Mouse (Mus musculus): ENCODE results near the gene Stum. TPM values are rescaled to one million over a fixed set of nuclear protein-coding genes. Genes with fewer than 3 reads are reported as not detected.

Gene Stum
- polyA plus RNA-seq, 1 experiment from 2014 or later: 0.11 TPM

GRCm38 (mm10) chr1:180504899-180505298 lies 21.6 kb upstream of the Stum start:
- no peak overlapping the region for H3K4me2 ChIP-seq
- 77% methylated on average over 5 of the region's 5 CpGs for WGBS (ENCODE audit: insufficient replicate concordance)
- H3K27ac ChIP-seq (ENCODE audit: low read depth, low read length): no peak overlapping the region
- no peak overlapping the region for H3K9ac ChIP-seq (ENCODE audit: low read depth, low read length)
- H3K4me1 ChIP-seq (ENCODE audit: control insufficient read depth, insufficient read depth, low read length): no peaks in the 10 kb centered on the region
- no peak overlapping the region for H3K4me3 ChIP-seq (ENCODE audit: low read depth, low read length)
- ATAC-seq (replicated peaks; ENCODE audit: insufficient number of reproducible peaks, low FRiP score, low TSS enrichment): no peak
- H3K27me3 ChIP-seq (ENCODE audit: control insufficient read depth, insufficient read depth, low read length): peaks cover 9% of the 10 kb centered on the region; the same call in 1 of the 2 replicates
- H3K36me3 ChIP-seq (ENCODE audit: control insufficient read depth, insufficient read depth, low read length): no peaks in the 10 kb centered on the region
- H3K9me3 ChIP-seq (replicated peaks; ENCODE audit: control insufficient read depth, low read length): no peaks in the 10 kb centered on the region

- Histone ChIP-seq H3K4me1 (ENCODE audit: control insufficient read depth, insufficient read depth, low read length) (no peaks in the 10 kb centered on the region), H3K9ac (ENCODE audit: low read depth, low read length) (no peak overlapping the region), H3K9me3 (replicated peaks; ENCODE audit: control insufficient read depth, low read length) (no peaks in the 10 kb centered on the region), H3K4me2 (no peak overlapping the region), H3K36me3 (ENCODE audit: control insufficient read depth, insufficient read depth, low read length) (no peaks in the 10 kb centered on the region), H3K27me3 (ENCODE audit: control insufficient read depth, insufficient read depth, low read length) (peaks cover under 1% of the 10 kb centered on the region; the same call in 1 of the 2 replicates), H3K4me3 (ENCODE audit: low read depth, low read length) (no peak overlapping the region), H3K27ac (ENCODE audit: low read depth, low read length) (no peak overlapping the region)
- 74% methylated on average over 5 of the region's 5 CpGs for WGBS (ENCODE audit: insufficient replicate concordance)
- ATAC-seq (replicated peaks; ENCODE audit: insufficient number of reproducible peaks, low FRiP score, low TSS enrichment): no peak
Observed at GRCm38 (mm10) chr1:180503484-180503883, 20.2 kb upstream of the Stum start.

GRCm38 (mm10) chr1:180502566-180502965 lies 19.3 kb upstream of the Stum start:
- Histone ChIP-seq H3K27ac (ENCODE audit: low read depth, low read length) (no peak overlapping the region), H3K9me3 (replicated peaks; ENCODE audit: control insufficient read depth, low read length) (no peaks in the 10 kb centered on the region), H3K4me1 (ENCODE audit: control insufficient read depth, insufficient read depth, low read length) (no peaks in the 10 kb centered on the region), H3K36me3 (ENCODE audit: control insufficient read depth, insufficient read depth, low read length) (no peaks in the 10 kb centered on the region), H3K27me3 (ENCODE audit: control insufficient read depth, insufficient read depth, low read length) (no peaks in the 10 kb centered on the region; the same call in 1 of the 2 replicates), H3K4me3 (ENCODE audit: low read depth, low read length) (no peak overlapping the region), H3K4me2 (no peak overlapping the region), H3K9ac (ENCODE audit: low read depth, low read length) (no peak overlapping the region)
- 71% methylated on average over 4 of the region's 4 CpGs for WGBS (ENCODE audit: insufficient replicate concordance)
- ATAC-seq (replicated peaks; ENCODE audit: insufficient number of reproducible peaks, low FRiP score, low TSS enrichment): no peak

GRCm38 (mm10) chr1:180500641-180501040 lies 17.3 kb upstream of the Stum start:
- 78% methylated on average over 5 of the region's 5 CpGs for WGBS (ENCODE audit: insufficient replicate concordance)
- Histone ChIP-seq H3K9me3 (replicated peaks; ENCODE audit: control insufficient read depth, low read length) (no peaks in the 10 kb centered on the region), H3K4me1 (ENCODE audit: control insufficient read depth, insufficient read depth, low read length) (no peaks in the 10 kb centered on the region), H3K36me3 (ENCODE audit: control insufficient read depth, insufficient read depth, low read length) (no peaks in the 10 kb centered on the region), H3K9ac (ENCODE audit: low read depth, low read length) (no peak overlapping the region), H3K27me3 (ENCODE audit: control insufficient read depth, insufficient read depth, low read length) (peaks cover 3% of the 10 kb centered on the region; the same call in 1 of the 2 replicates), H3K27ac (ENCODE audit: low read depth, low read length) (no peak overlapping the region), H3K4me3 (ENCODE audit: low read depth, low read length) (no peak overlapping the region), H3K4me2 (no peak overlapping the region)
- no peak for ATAC-seq (replicated peaks; ENCODE audit: insufficient number of reproducible peaks, low FRiP score, low TSS enrichment)

- no peak overlapping the region for H3K27ac ChIP-seq (ENCODE audit: low read depth, low read length)
- no peak overlapping the region for H3K4me3 ChIP-seq (ENCODE audit: low read depth, low read length)
- no peaks in the 10 kb centered on the region for H3K4me1 ChIP-seq (ENCODE audit: control insufficient read depth, insufficient read depth, low read length)
- 43% methylated on average over 4 of the region's 4 CpGs for WGBS (ENCODE audit: insufficient replicate concordance)
- H3K27me3 ChIP-seq (ENCODE audit: control insufficient read depth, insufficient read depth, low read length): peaks cover 3% of the 10 kb centered on the region; the same call in 1 of the 2 replicates
- H3K9me3 ChIP-seq (replicated peaks; ENCODE audit: control insufficient read depth, low read length): no peaks in the 10 kb centered on the region
- no peak overlapping the region for H3K4me2 ChIP-seq
- H3K9ac ChIP-seq (ENCODE audit: low read depth, low read length): no peak overlapping the region
- no peaks in the 10 kb centered on the region for H3K36me3 ChIP-seq (ENCODE audit: control insufficient read depth, insufficient read depth, low read length)
- ATAC-seq (replicated peaks; ENCODE audit: insufficient number of reproducible peaks, low FRiP score, low TSS enrichment): no peak
Observed at GRCm38 (mm10) chr1:180500218-180500617, 16.9 kb upstream of the Stum start.

- no peaks in the 10 kb centered on the region for H3K4me1 ChIP-seq (ENCODE audit: control insufficient read depth, insufficient read depth, low read length)
- H3K4me3 ChIP-seq (ENCODE audit: low read depth, low read length): no peak overlapping the region
- H3K36me3 ChIP-seq (ENCODE audit: control insufficient read depth, insufficient read depth, low read length): no peaks in the 10 kb centered on the region
- H3K4me2 ChIP-seq: no peak overlapping the region
- no peak overlapping the region for H3K27ac ChIP-seq (ENCODE audit: low read depth, low read length)
- no peak for ATAC-seq (replicated peaks; ENCODE audit: insufficient number of reproducible peaks, low FRiP score, low TSS enrichment)
- no peaks in the 10 kb centered on the region for H3K9me3 ChIP-seq (replicated peaks; ENCODE audit: control insufficient read depth, low read length)
- no peak overlapping the region for H3K9ac ChIP-seq (ENCODE audit: low read depth, low read length)
- WGBS (ENCODE audit: insufficient replicate concordance): 87% methylated on average over 3 of the region's 3 CpGs
- peaks cover 3% of the 10 kb centered on the region; the same call in 1 of the 2 replicates for H3K27me3 ChIP-seq (ENCODE audit: control insufficient read depth, insufficient read depth, low read length)
Observed at GRCm38 (mm10) chr1:180499766-180500165, 16.5 kb upstream of the Stum start.

- 55% methylated on average over 9 of the region's 9 CpGs for WGBS (ENCODE audit: insufficient replicate concordance)
- no peak overlapping the region for H3K4me2 ChIP-seq
Observed at GRCm38 (mm10) chr1:180492777-180493176, 9.5 kb upstream of the Stum start.

GRCm38 (mm10) chr1:180485346-180485745 lies 2.0 kb upstream of the Stum start:
- H3K4me3 ChIP-seq (ENCODE audit: low read depth, low read length): no peak overlapping the region
- peaks cover 70% of the 10 kb centered on the region for H3K27me3 ChIP-seq (ENCODE audit: control insufficient read depth, insufficient read depth, low read length)
- ATAC-seq (replicated peaks; ENCODE audit: insufficient number of reproducible peaks, low FRiP score, low TSS enrichment): no peak
- 80% methylated on average over 5 of the region's 5 CpGs for WGBS (ENCODE audit: insufficient replicate concordance)
- H3K4me2 ChIP-seq: no peak overlapping the region
- H3K9ac ChIP-seq (ENCODE audit: low read depth, low read length): no peak overlapping the region
- H3K9me3 ChIP-seq (replicated peaks; ENCODE audit: control insufficient read depth, low read length): no peaks in the 10 kb centered on the region
- no peaks in the 10 kb centered on the region for H3K36me3 ChIP-seq (ENCODE audit: control insufficient read depth, insufficient read depth, low read length)
- H3K4me1 ChIP-seq (ENCODE audit: control insufficient read depth, insufficient read depth, low read length): peaks cover 12% of the 10 kb centered on the region
- H3K27ac ChIP-seq (ENCODE audit: low read depth, low read length): no peak overlapping the region

More at GRCm38 (mm10) chr1:180492777-180493176, 9.5 kb upstream of the Stum start:
- H3K4me1 ChIP-seq (ENCODE audit: control insufficient read depth, insufficient read depth, low read length): no peaks in the 10 kb centered on the region
- no peaks in the 10 kb centered on the region for H3K36me3 ChIP-seq (ENCODE audit: control insufficient read depth, insufficient read depth, low read length)
- H3K4me3 ChIP-seq (ENCODE audit: low read depth, low read length): no peak overlapping the region
- H3K9me3 ChIP-seq (replicated peaks; ENCODE audit: control insufficient read depth, low read length): no peaks in the 10 kb centered on the region
- H3K9ac ChIP-seq (ENCODE audit: low read depth, low read length): no peak overlapping the region
- ATAC-seq (replicated peaks; ENCODE audit: insufficient number of reproducible peaks, low FRiP score, low TSS enrichment): no peak
- peaks cover 8% of the 10 kb centered on the region for H3K27me3 ChIP-seq (ENCODE audit: control insufficient read depth, insufficient read depth, low read length)
- H3K27ac ChIP-seq (ENCODE audit: low read depth, low read length): no peak overlapping the region

- Histone ChIP-seq H3K4me1 (ENCODE audit: control insufficient read depth, insufficient read depth, low read length) (peaks cover 12% of the 10 kb centered on the region), H3K4me3 (ENCODE audit: low read depth, low read length) (peak overlapping the region; percentile 42), H3K9me3 (replicated peaks; ENCODE audit: control insufficient read depth, low read length) (no peaks in the 10 kb centered on the region), H3K4me2 (peak overlapping the region; percentile 73), H3K9ac (ENCODE audit: low read depth, low read length) (no peak overlapping the region), H3K27me3 (ENCODE audit: control insufficient read depth, insufficient read depth, low read length) (peaks cover 69% of the 10 kb centered on the region), H3K36me3 (ENCODE audit: control insufficient read depth, insufficient read depth, low read length) (no peaks in the 10 kb centered on the region), H3K27ac (ENCODE audit: low read depth, low read length) (no peak overlapping the region)
- WGBS (ENCODE audit: insufficient replicate concordance): 5% methylated on average over 38 of the region's 39 CpGs
- no peak for ATAC-seq (replicated peaks; ENCODE audit: insufficient number of reproducible peaks, low FRiP score, low TSS enrichment)
Observed at GRCm38 (mm10) chr1:180482840-180483398, 385 bp downstream of the Stum start.
